Mouse (Mus musculus) lung, postnatal 0 days (tissue): ENCODE measurements around the gene Iqcg. TPM values are rescaled to one million over a fixed set of nuclear protein-coding genes. Genes with fewer than 3 reads are reported as not detected.

Experiments used
- ATAC-seq: fragments of 200-750 bp; cut with Nextera tagmentation; 2 replicates; pipeline ENCODE4 v1.8.0; 2017; ENCODE audit warnings: moderate library complexity
- DNase-seq: peaks from one replicate; pipeline ENCODE4 v3.0.0-alpha.2; 2016; ENCODE audit warnings: low spot score
- H3K27ac ChIP-seq: fragments of 300-500 bp; sonication (generic); 2 replicates; pipeline ENCODE4 v1.5.1; 2014; ENCODE audit warnings: antibody characterized with exemption, mild to moderate bottlenecking, low read length, mixed read lengths
- H3K27me3 ChIP-seq: fragments of 300-500 bp; sonication (generic); replicated peaks from 2 replicates; pipeline ENCODE4 v1.6.1; 2014; ENCODE audit warnings: low read length, mixed read lengths; ENCODE audit not compliant: insufficient read depth
- H3K36me3 ChIP-seq: fragments of 300-500 bp; sonication (generic); 2 replicates; pipeline ENCODE4 v1.6.1; 2014; ENCODE audit warnings: low read length, mixed read lengths; ENCODE audit not compliant: insufficient read depth
- H3K4me1 ChIP-seq: fragments of 300-500 bp; sonication (generic); 2 replicates; pipeline ENCODE4 v1.6.1; 2014; ENCODE audit warnings: antibody characterized with exemption, low read depth, low read length, mixed read lengths; ENCODE audit not compliant: insufficient read depth
- H3K4me2 ChIP-seq: fragments of 300-500 bp; sonication (generic); replicated peaks from 2 replicates; pipeline ENCODE4 v1.6.1; 2014; ENCODE audit warnings: low read depth, mild to moderate bottlenecking, low read length, moderate library complexity, mixed read lengths
- H3K4me3 ChIP-seq: fragments of 300-500 bp; sonication (generic); 2 replicates; pipeline ENCODE4 v1.5.1; 2014; ENCODE audit warnings: low read depth, low read length
- H3K9ac ChIP-seq: fragments of 300-500 bp; sonication (generic); replicated peaks from 2 replicates; pipeline ENCODE4 v1.6.1; 2014; ENCODE audit warnings: low read depth, mild to moderate bottlenecking
- H3K9me3 ChIP-seq: fragments of 300-500 bp; sonication (generic); 2 replicates; pipeline ENCODE4 v1.6.1; 2016; ENCODE audit warnings: low read length, mixed read lengths
- CTCF ChIP-seq: IDR thresholded peaks from 2 replicates; pipeline ENCODE4 v1.5.1; 2016; ENCODE audit warnings: antibody characterized with exemption, mild to moderate bottlenecking
- EP300 ChIP-seq: IDR thresholded peaks from 2 replicates; pipeline ENCODE4 v1.6.1; 2016; ENCODE audit warnings: antibody characterized with exemption, mild to moderate bottlenecking, control low read depth
- whole genome bisulfite sequencing: fragments of 180-500 bp; shearing (Covaris S2); extraction: QIAGEN DNeasy Blood & Tissue Kit; methylation state at CpG from one replicate; pipeline ENCODE4 v1.1.7; 2014; 5-methylcytosine and 5-hydroxymethylcytosine counted together
- polyA plus RNA-seq: library from polyadenylated mRNA; unstranded; fragments of >200 nt; fragmentation: Nextera tagmentation; extraction: Ambion mirVana; gene quantifications from 2 replicates; pipeline ENCODE4 v1.2.1, GENCODE M21; 2015

The Iqcg gene
- polyA plus RNA-seq: 6.0 and 7.6 TPM in 2 replicates

DNA sequence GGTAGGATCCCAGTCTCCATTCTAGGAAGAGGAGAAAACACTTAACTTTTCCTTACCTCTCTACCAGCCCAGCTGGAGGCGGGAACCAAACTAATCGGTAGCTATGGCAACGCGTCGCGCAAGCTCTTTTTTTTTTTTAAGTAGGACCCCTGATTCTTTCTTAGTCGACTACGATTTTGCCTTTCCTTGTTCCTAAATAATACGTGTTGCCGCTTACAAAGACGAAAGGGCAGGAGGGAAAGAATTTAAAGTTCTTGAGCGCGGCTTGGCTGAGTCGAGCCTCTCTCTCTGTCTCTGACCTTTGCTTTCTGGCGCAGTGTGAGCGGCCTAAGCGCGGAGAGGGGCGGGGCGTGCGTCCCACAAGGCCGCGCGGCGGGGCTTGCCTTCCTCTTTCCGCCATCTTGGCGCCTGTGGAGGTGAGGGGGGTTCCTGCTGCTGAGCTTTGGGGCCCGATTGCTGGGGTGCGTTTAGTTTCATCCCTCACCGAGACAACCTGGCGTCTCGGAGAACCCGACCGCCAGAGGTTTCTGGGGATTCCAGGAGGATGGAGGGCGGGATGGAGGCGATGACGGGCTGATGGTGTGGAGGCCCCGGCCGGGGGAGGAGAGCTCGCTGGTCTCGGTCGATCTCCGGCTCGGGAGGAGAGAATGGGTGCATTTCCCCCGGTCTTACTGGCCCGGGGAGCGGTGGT is at the start of gene Iqcg, which contains the start of gene Rpl35a:
Gene Iqcg (minus strand): TSS at position 124 of the 691 bp plus-strand sequence.
Gene Rpl35a (plus strand): TSS at position 359 of the 691 bp plus-strand sequence.
- Histone ChIP-seq H3K4me2 (peak within 1 kb of the TSS; percentile 67), H3K27ac (peak within 1 kb of the TSS; percentile 90), H3K9ac (peak within 1 kb of the TSS; percentile 96), H3K36me3 (peaks cover 10% of the 10 kb centered on the region; the same call in 1 of the 2 replicates), H3K9me3 (no peaks in the 10 kb centered on the region), H3K4me1 (peaks cover 6% of the 10 kb centered on the region; the same call in 1 of the 2 replicates), H3K27me3 (no peaks in the 10 kb centered on the region), H3K4me3 (peak within 1 kb of the TSS; percentile 91)
- ATAC-seq: peak; percentile 96
- WGBS: under 1% methylated on average over 46 of the region's 47 CpGs
- peak; percentile 96 for DNase-seq
- TF ChIP-seq CTCF (no peak), EP300 (peak; percentile 86; the same call in 1 of the 2 replicates)

DNA sequence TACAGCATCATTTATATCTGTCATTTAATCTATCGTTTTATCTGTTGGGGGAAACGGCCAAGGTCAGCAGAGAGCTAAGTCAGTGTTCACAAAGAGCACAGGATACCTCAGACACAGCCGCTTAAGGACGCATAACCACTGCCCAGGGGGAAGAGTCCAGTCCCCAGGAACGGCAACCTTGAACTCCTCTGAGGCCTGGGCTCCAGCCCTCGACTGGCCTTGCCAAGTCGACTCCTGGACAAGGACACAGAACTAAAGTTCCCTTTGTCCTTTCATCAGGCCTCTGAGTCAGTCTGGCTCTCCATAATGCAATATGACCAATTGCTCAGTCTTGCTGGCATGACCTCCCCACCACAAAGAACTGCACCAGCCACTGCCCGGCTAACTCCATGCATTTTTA is 29.6 kb upstream of the Iqcg start:
- 63% methylated on average over 8 of the region's 8 CpGs for WGBS
- Histone ChIP-seq H3K27ac (no peak overlapping the region), H3K9ac (no peak overlapping the region), H3K4me3 (no peak overlapping the region), H3K27me3 (no peaks in the 10 kb centered on the region), H3K4me2 (no peak overlapping the region), H3K9me3 (no peaks in the 10 kb centered on the region), H3K36me3 (no peaks in the 10 kb centered on the region), H3K4me1 (no peaks in the 10 kb centered on the region)
- TF ChIP-seq CTCF: no peak
- no peak for TF ChIP-seq EP300
- no peak for ATAC-seq
- DNase-seq: no peak

DNA sequence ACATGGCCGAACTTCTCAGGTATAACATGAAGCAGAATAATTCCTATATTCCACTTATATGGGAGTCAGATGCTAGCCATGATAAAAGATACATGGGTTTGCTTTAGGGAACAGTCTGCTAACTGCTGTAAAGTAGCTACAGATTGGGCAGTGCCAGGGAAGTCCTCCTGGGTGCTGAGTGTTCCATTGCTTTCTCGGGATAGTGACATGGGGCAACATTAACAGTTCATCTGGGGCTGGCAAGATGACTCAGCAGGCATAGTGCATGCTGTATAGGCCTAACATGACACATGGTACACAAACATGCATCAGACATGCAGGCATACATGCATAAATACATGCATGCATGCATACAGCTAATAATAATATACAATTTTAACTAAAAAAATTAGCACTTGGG is 28.0 kb upstream of the Iqcg start:
- Histone ChIP-seq H3K4me2 (no peak overlapping the region), H3K4me3 (no peak overlapping the region), H3K9ac (no peak overlapping the region), H3K36me3 (no peaks in the 10 kb centered on the region), H3K27ac (no peak overlapping the region), H3K4me1 (no peaks in the 10 kb centered on the region), H3K9me3 (no peaks in the 10 kb centered on the region), H3K27me3 (no peaks in the 10 kb centered on the region)
- ATAC-seq (no peak), DNase-seq (no peak)
- WGBS: 80% methylated on average over 2 of the region's 2 CpGs
- TF ChIP-seq EP300 (no peak), CTCF (no peak)

DNA sequence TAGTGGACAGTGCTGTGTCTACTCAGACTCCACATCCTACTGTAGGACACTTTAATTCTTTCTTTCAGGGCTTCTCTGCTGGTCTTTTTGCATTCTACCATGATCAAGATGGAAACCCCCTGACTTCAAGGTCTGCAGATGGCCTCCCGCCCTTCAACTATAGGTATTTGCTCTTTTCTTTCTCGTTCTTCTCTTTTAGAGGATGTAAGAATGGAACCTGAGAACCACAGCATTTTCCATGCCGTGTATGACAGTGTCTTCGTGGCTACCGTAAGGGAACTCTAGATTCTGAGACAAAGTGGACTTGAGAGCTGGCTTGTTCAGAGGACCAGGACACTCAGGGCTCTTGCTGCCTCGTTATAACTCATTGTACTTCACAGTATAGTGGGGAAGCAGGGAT is 26.9 kb upstream of the Iqcg start:
- Histone ChIP-seq H3K27me3 (no peaks in the 10 kb centered on the region), H3K9me3 (no peaks in the 10 kb centered on the region), H3K36me3 (no peaks in the 10 kb centered on the region), H3K27ac (no peak overlapping the region), H3K9ac (no peak overlapping the region), H3K4me2 (no peak overlapping the region), H3K4me1 (no peaks in the 10 kb centered on the region), H3K4me3 (no peak overlapping the region)
- DNase-seq: no peak
- no peak for TF ChIP-seq CTCF
- TF ChIP-seq EP300: no peak
- ATAC-seq: no peak
- WGBS: 88% methylated on average over 6 of the region's 6 CpGs

DNA sequence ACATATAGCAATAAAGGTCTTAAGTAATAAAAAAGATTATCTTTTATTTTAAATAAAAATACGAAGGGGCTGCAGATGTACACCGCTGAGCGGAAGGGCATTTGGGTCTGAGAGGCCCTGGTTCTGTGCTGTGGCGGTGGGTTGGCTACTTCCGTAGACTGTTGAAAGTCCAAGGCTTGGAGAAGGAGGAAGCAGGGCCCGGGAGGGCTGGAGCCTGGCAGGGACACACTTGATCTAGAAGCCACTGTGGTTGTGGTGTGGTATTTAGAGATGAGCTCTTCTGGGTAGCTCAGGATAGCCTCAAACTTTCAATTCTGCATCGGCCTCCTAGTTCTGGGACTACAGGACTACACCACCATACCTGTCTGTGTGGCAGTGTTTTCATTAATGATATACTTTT is 24.0 kb upstream of the Iqcg start:
- WGBS: 91% methylated on average over 7 of the region's 7 CpGs
- Histone ChIP-seq H3K9me3 (no peaks in the 10 kb centered on the region), H3K9ac (no peak overlapping the region), H3K4me2 (no peak overlapping the region), H3K4me1 (no peaks in the 10 kb centered on the region), H3K4me3 (no peak overlapping the region), H3K27me3 (no peaks in the 10 kb centered on the region), H3K36me3 (no peaks in the 10 kb centered on the region), H3K27ac (no peak overlapping the region)
- DNase-seq (no peak), ATAC-seq (no peak)
- TF ChIP-seq EP300: no peak
- TF ChIP-seq CTCF: no peak

DNA sequence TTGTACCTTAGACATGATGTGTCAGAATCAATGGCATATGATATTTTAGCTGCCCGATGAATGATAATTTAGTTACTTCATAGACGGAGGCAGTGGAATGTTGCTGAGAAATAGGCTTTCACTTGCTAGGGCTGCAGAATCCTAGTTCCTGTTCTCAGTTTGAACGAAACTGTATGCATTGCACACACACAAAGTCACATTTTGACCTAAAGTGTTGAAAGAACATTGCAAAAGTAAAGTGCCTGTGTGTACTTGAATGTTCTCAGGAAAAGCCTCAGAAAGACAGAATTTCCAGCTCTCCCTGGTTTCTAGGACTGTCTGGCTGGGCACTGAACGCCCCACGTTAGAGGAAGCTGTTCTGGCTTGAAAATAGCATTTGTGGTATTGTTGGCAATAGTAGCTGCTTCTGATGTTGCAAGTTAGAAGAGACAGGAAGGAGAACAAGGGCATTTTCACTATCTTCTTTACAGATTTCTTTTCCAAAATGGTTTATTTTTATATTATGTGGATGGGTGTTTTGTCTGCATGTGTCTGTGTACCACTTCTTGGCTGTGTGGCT is 21.1 kb upstream of the Iqcg start:
- Histone ChIP-seq H3K4me1 (no peaks in the 10 kb centered on the region), H3K4me3 (no peak overlapping the region), H3K4me2 (no peak overlapping the region), H3K27me3 (no peaks in the 10 kb centered on the region), H3K9me3 (no peaks in the 10 kb centered on the region), H3K9ac (no peak overlapping the region), H3K36me3 (no peaks in the 10 kb centered on the region), H3K27ac (no peak overlapping the region)
- TF ChIP-seq CTCF (no peak), EP300 (no peak)
- peak; percentile 54 for DNase-seq
- 66% methylated on average over 5 of the region's 5 CpGs for WGBS
- ATAC-seq: no peak
